Mouse (Mus musculus): Measurements from ENCODE around the gene Dnmt3c. TPM values are rescaled to one million over a fixed set of nuclear protein-coding genes. Genes with fewer than 3 reads are reported as not detected.
"Not testable (repeated sequence)": the region's sequence is repeated elsewhere in the genome, so short reads cannot be mapped to it uniquely, and the experiment has no call there.

The Dnmt3c gene
- polyA plus RNA-seq (2015; fragmentation: Nextera tagmentation; extraction: Ambion mirVana) = not detected in 2 replicates

DNA sequence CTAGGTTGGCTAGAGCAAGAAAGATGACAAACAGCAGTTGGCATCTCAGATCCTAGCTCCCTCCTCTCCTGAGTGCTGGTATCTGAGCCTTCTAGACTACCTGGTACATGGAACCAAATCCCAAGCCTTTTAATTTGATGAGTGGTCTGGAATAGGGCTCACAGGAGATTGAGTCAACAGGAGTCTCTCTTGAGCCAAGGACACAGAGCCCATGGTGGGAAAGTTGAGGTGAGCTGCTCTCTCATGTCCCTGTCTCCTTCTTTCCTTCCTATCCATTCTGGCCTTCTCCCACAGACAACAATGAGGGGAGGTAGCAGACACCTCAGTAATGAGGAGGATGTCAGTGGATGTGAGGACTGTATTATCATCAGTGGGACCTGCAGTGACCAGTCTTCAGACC is at the start of gene Dnmt3c:
TSS of gene Dnmt3c (plus strand) at position 301 of the 400 bp plus-strand sequence.
- H3K4me3 ChIP-seq (replicated peaks) = no peak within 1 kb of the TSS
- ATAC-seq (replicated peaks; ENCODE audit: low FRiP score) = no peak
- no peaks in the 10 kb centered on the region for H3K27me3 ChIP-seq
- H3K9me3 ChIP-seq (replicated peaks) = no peaks in the 10 kb centered on the region
- H3K36me3 ChIP-seq = no peaks in the 10 kb centered on the region
- no peak within 1 kb of the TSS for H3K27ac ChIP-seq
- no peak within 1 kb of the TSS for H3K4me2 ChIP-seq
- H3K4me1 ChIP-seq = no peaks in the 10 kb centered on the region
- H3K9ac ChIP-seq = no peak within 1 kb of the TSS

DNA sequence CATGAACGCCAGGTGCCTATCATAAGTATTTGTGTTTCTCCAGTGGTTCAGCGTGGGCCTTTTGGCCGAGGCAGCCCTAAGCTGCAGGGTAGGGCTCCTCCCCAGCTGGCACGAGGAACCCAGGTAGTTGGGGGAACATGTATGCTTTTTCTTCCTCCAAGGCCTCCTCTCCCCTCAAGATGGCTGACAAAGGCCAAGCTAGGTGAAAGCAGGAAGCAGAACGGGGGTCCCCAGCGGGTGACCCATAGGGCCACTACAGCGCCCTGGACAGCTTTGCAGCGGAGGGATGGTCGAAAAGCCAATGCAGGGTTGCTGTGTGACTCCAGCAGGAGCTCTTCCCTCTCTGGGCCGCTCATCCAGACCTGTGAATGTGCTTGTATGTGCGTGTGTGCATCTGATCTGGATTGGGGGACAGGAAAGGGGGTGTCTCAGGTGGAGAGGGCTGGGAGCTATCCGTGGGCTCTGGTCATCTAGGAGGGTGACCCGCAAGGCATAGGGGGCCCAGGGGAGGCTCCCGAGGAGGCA is 47.6 kb upstream of the Dnmt3c start:
- Histone ChIP-seq H3K36me3 (no peaks in the 10 kb centered on the region), H3K4me3 (replicated peaks) (peak overlapping the region; percentile 84), H3K9me3 (replicated peaks) (no peaks in the 10 kb centered on the region), H3K27me3 (no peaks in the 10 kb centered on the region), H3K27ac (0 out of 2 replicates have a peak overlapping the region, but pooled peaks have one; percentile 51), H3K4me2 (peak overlapping the region; percentile 96), H3K9ac (peak overlapping the region; percentile 74), H3K4me1 (peaks cover 22% of the 10 kb centered on the region)
- 16% methylated on average over 14 of the region's 14 CpGs for WGBS
- peak; percentile 1; the same call in 1 of the 2 replicates for ATAC-seq (replicated peaks; ENCODE audit: low FRiP score)

DNA sequence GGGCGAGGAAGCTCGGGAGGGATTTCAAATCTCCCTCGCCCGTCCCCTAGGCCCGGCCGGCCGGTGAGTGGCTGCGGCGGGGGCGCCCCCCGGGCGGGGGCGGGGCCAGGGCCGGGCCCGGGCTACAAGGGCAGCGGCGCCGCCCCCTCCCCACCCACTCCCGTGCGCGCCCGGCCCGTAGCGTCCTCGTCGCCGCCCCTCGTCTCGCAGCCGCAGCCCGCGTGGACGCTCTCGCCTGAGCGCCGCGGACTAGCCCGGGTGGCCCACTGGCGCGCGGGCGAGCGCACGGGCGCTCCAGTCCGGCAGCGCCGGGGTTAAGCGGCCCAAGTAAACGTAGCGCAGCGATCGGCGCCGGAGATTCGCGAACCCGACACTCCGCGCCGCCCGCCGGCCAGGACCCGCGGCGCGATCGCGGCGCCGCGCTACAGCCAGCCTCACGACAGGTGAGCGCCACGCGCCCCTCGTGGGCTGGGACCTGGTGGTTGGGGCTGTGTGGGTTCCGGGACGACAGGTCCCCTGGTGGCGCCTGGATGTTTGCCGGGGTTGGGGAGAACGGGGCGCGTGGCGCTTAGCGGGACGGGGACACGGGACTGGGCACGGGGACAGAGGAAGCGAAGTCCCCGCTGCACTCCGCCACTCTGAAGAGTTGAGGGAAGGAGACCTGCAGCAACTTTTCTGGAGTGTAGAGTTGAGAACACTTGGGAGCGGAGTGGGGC is 47.0 kb upstream of the Dnmt3c start, which contains the start of gene Dnmt3b:
TSS of gene Dnmt3b (plus strand) at position 153 of the 716 bp plus-strand sequence.
- under 1% methylated on average over 87 of the region's 93 CpGs for WGBS
- Histone ChIP-seq H3K4me3 (replicated peaks) (peak within 1 kb of the TSS; percentile 84), H3K4me2 (peak within 1 kb of the TSS; percentile 96), H3K27me3 (no peaks in the 10 kb centered on the region), H3K27ac (0 out of 2 replicates have a peak within 1 kb of the TSS, but pooled peaks have one; percentile 51), H3K36me3 (no peaks in the 10 kb centered on the region), H3K9me3 (replicated peaks) (no peaks in the 10 kb centered on the region), H3K9ac (peak within 1 kb of the TSS; percentile 74), H3K4me1 (peaks cover 22% of the 10 kb centered on the region)
- ATAC-seq (replicated peaks; ENCODE audit: low FRiP score) = peak; percentile 88

DNA sequence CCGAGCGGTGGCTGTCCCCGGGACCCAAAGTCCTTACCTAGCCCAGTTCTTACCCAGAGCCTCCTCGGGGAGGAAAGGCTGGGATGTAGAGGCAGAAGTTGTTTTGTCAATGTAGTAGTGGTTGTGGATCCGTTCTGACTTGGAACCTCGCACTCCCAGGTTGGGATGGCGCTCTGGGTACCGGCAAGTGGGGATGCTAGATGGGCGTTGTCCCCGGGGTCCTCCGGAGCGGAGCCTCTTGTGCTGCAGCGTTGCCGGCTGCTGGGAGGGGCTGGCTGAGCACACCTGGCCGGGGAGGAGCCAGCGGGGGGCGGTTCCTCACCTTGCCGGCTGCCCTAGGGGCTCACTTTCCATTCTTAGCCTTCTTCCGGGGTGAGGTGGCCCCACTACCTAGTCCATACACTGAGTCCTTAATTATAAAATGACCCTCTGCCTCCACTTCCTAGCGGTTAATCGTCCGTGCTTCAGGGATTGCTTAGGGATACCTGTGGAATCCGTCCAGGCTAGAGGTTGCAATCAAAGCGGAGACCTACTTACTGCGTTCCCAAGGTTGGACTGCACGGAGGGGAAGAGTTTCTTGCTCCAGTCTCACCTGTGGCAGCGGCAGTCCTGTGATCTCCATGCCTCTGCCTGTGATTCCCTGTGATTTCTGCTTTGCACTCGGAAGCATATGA is 46.3 kb upstream of the Dnmt3c start:
- Histone ChIP-seq H3K36me3 (no peaks in the 10 kb centered on the region), H3K27ac (0 out of 2 replicates have a peak overlapping the region, but pooled peaks have one; percentile 51), H3K4me2 (peak overlapping the region; percentile 96), H3K27me3 (no peaks in the 10 kb centered on the region), H3K4me3 (replicated peaks) (peak overlapping the region; percentile 84), H3K9me3 (replicated peaks) (no peaks in the 10 kb centered on the region), H3K4me1 (peaks cover 22% of the 10 kb centered on the region), H3K9ac (peak overlapping the region; percentile 74)
- peak; percentile 47 for ATAC-seq (replicated peaks; ENCODE audit: low FRiP score)
- 3% methylated on average over 28 of the region's 28 CpGs for WGBS

DNA sequence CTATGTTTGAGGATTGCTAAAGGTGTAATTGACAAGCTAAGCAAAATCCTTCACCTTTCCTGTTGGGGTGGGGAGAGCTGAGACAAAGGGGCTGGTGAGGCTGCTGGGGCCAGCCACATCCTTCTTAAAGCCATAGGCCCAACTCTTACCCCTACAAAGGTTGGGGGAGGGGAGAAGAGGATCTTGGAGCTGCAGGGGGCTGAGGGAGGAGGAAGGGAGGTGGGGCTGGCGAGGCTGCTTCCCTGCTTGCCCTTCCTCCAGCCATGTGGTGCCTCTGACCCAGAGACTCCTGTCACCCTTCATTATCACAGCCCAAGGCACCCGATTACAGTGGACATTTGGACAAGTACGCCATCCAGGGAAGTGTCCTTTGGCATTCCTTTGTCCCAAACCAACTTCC is 44.8 kb upstream of the Dnmt3c start:
- Histone ChIP-seq H3K9me3 (replicated peaks) (no peaks in the 10 kb centered on the region), H3K4me3 (replicated peaks) (no peak overlapping the region), H3K9ac (no peak overlapping the region), H3K27me3 (no peaks in the 10 kb centered on the region), H3K4me1 (peaks cover 30% of the 10 kb centered on the region), H3K27ac (no peak overlapping the region), H3K4me2 (no peak overlapping the region), H3K36me3 (no peaks in the 10 kb centered on the region)
- no peak for ATAC-seq (replicated peaks; ENCODE audit: low FRiP score)
- 52% methylated on average over 3 of the region's 3 CpGs for WGBS

DNA sequence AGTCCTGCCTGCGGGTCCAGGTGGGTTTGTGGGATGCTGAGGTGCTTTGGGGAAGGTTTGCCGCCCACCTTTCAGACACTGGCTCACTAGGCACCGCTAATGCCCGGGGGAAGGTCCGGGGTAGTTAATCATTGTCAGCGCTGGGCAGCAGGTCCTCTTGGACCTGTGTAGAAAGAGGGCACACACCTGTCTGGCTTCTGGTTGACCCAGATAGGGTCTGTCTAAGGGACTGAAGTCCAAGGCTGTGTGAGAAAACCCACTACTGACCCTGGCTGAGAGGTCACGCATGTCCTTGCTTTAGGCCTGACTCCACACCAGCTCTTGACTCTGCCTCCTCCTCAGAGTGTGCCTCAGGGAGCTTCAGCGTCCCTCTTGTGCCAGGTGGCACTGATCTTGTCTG is 38.8 kb upstream of the Dnmt3c start:
- H3K27me3 ChIP-seq; H3K4me3 ChIP-seq (replicated peaks); H3K27ac ChIP-seq; H3K9me3 ChIP-seq (replicated peaks); H3K9ac ChIP-seq; H3K4me2 ChIP-seq: not testable (repeated sequence)
- ATAC-seq (replicated peaks; ENCODE audit: low FRiP score) = peak; percentile 54; the same call in 1 of the 2 replicates
- peaks cover 19% of the 10 kb centered on the region for H3K4me1 ChIP-seq
- 64% methylated on average over 8 of the region's 8 CpGs for WGBS
- H3K36me3 ChIP-seq = peaks cover 13% of the 10 kb centered on the region; the same call in 1 of the 2 replicates

DNA sequence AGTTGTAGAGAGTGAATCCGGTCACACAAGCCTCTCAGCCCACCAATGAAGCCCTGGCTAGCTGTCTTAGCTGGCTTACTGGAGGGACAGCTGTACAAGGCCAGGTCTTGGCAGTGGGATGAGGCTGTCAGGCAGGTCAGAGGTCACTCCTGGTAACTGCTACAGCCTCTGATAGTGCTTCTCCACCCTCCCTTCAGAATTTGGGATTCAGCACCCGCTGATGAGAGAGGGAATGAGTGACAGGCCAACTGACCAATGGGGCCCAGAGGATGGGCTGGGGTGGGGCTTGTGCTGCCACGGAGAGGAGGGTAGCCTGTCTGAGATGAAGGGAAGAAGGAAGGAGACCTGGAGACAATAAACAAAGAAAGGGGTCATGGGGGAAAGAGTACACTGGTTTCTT is 35.8 kb upstream of the Dnmt3c start:
- Histone ChIP-seq H3K4me1 (peaks cover 19% of the 10 kb centered on the region), H3K27me3 (no peaks in the 10 kb centered on the region), H3K9ac (no peak overlapping the region), H3K9me3 (replicated peaks) (no peaks in the 10 kb centered on the region), H3K36me3 (peaks cover 34% of the 10 kb centered on the region), H3K27ac (no peak overlapping the region), H3K4me2 (no peak overlapping the region), H3K4me3 (replicated peaks) (no peak overlapping the region)
- WGBS = 58% methylated on average over 3 of the region's 3 CpGs
- ATAC-seq (replicated peaks; ENCODE audit: low FRiP score) = no peak

DNA sequence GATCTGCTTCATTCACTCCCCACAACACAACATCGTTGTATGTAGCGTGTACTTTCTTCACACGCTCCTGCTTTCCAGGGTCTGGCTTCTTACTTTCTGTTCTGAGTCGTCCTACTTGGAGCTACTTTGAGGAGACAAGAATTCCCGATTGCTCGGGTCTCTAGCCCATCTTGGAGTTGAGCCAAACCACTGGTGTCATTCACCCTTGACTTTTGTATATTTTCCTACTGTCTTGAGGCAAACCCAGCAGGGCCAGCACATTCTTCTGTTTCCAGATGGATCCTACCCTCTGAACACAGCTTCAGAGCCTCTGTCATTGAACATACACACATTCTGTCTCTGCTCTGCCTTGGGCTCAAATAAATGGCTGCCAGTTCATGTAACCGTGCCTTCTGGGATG is 31.1 kb upstream of the Dnmt3c start:
- Histone ChIP-seq H3K4me3 (replicated peaks) (no peak overlapping the region), H3K9ac (no peak overlapping the region), H3K4me1 (no peaks in the 10 kb centered on the region), H3K9me3 (replicated peaks) (no peaks in the 10 kb centered on the region), H3K4me2 (no peak overlapping the region), H3K27me3 (no peaks in the 10 kb centered on the region), H3K36me3 (peaks cover 55% of the 10 kb centered on the region), H3K27ac (no peak overlapping the region)
- 78% methylated on average over 7 of the region's 7 CpGs for WGBS
- no peak for ATAC-seq (replicated peaks; ENCODE audit: low FRiP score)

DNA sequence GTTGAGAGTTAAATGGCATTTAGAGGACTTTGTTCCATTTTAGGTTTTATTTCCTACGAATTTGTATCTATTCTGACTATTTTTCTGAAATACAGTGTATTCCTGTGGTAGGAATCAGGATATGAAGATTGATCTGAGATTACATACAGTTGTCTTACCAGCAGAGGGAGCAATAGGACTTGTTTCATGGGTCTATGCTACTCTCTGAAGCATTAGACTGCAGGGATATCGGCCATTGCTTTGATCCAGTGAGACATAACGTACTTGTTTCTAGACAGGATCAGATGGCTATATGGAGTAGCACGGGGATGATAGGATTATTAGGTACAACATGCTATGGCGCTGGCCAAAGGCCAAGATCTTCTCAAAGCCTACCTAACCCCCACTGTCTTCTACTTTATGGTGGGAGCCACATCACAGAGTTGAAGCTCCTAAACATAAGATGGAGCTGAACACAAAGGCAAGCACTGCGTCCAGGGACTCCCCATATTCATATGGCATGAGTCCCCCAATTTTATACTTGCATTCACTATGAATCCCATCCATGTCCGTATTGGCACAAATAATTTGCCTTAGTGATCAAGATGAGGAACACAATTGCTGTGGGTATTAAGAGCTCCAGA is 27.6 kb upstream of the Dnmt3c start:
- H3K27ac ChIP-seq = no peak overlapping the region
- no peak overlapping the region for H3K9ac ChIP-seq
- H3K9me3 ChIP-seq (replicated peaks) = no peaks in the 10 kb centered on the region
- no peak overlapping the region for H3K4me3 ChIP-seq (replicated peaks)
- no peaks in the 10 kb centered on the region for H3K27me3 ChIP-seq
- H3K4me2 ChIP-seq = no peak overlapping the region
- no peaks in the 10 kb centered on the region for H3K4me1 ChIP-seq
- ATAC-seq (replicated peaks; ENCODE audit: low FRiP score) = no peak
- 62% methylated on average over 7 of the region's 7 CpGs for WGBS
- peaks cover 48% of the 10 kb centered on the region for H3K36me3 ChIP-seq

DNA sequence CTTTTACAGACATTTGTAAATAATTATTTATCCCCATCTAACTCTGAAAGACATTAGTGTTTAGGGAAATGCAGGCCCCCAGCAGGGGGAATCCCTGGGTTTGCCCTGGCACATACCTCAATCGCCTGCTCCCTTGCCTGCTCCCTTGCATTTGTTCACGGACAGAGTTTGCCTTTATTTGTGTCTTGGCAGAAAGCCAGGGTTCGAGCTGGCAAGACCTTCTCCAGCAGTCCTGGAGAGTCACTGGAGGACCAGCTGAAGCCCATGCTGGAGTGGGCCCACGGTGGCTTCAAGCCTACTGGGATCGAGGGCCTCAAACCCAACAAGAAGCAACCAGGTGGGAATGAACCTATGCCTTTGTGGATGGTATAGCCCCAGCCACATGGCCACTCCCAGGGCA is 26.3 kb upstream of the Dnmt3c start:
- Histone ChIP-seq H3K9ac (no peak overlapping the region), H3K4me3 (replicated peaks) (no peak overlapping the region), H3K36me3 (peaks cover 47% of the 10 kb centered on the region), H3K4me1 (no peaks in the 10 kb centered on the region), H3K27ac (no peak overlapping the region), H3K9me3 (replicated peaks) (no peaks in the 10 kb centered on the region), H3K4me2 (no peak overlapping the region), H3K27me3 (no peaks in the 10 kb centered on the region)
- no peak for ATAC-seq (replicated peaks; ENCODE audit: low FRiP score)
- 72% methylated on average over 5 of the region's 5 CpGs for whole genome bisulfite sequencing

DNA sequence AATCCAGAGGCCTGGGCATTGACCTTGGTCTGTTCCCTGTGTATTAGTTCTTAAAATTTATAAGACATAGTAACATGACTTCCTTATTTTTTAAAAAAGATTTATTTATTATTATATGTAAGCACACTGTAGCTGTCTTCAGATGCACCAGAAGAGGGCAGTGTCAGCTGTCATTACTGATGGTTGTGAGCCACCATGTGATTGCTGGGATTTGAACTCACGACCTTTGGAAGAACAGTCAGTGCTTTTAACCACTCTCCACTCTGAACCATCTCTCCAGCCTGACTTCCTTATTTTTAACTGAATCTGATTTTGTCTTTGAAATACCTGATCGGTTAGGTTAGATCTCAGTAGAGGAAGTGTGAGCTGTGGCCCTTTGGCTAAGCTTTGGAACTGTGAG is 23.8 kb upstream of the Dnmt3c start:
- ATAC-seq (replicated peaks; ENCODE audit: low FRiP score) = no peak
- H3K4me3 ChIP-seq (replicated peaks) = no peak overlapping the region
- WGBS = 93% methylated on average over 2 of the region's 2 CpGs
- H3K27me3 ChIP-seq = no peaks in the 10 kb centered on the region
- H3K9me3 ChIP-seq (replicated peaks) = no peaks in the 10 kb centered on the region
- no peak overlapping the region for H3K9ac ChIP-seq
- H3K27ac ChIP-seq = no peak overlapping the region
- H3K4me1 ChIP-seq = no peaks in the 10 kb centered on the region
- no peak overlapping the region for H3K4me2 ChIP-seq
- peaks cover 48% of the 10 kb centered on the region for H3K36me3 ChIP-seq

DNA sequence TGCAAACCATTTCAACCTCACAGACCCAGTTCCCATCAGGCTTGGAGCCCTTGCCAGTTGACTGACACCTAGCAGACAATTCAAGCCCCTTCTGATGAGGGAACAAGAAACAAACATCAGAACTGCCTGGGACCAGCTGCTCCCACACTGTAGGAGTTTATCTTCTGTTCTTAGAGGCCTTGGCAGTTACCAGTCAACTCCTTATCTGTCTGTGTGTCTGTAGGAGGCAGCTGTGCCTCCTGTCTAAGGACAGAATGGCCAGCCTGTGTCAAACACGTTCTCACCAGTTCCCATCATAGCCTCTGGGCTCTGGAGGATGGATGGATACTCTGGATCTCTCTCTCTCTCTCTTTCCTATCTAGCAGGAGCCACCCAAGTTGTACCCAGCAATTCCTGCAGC is 21.1 kb upstream of the Dnmt3c start:
- H3K4me3 ChIP-seq (replicated peaks); H3K9me3 ChIP-seq (replicated peaks); H3K4me2 ChIP-seq; H3K4me1 ChIP-seq; H3K9ac ChIP-seq; H3K27ac ChIP-seq; ATAC-seq (replicated peaks; ENCODE audit: low FRiP score); H3K27me3 ChIP-seq: not testable (repeated sequence)
- peaks cover 58% of the 10 kb centered on the region for H3K36me3 ChIP-seq
- WGBS = 88% methylated on average over 1 of the region's 1 CpGs

Data from kidney, embryonic 15.5 days (tissue).